Mouse (Mus musculus) kidney, adult 2 months (tissue): ENCODE data around the gene Itpk1.

Experiments
- CTCF ChIP-seq: fragments of 200-500 bp; conservative IDR thresholded peaks from 2 replicates; pipeline ENCODE4 v1.5.1; 2011; ENCODE audit warnings: low read depth, mild to moderate bottlenecking, control low read depth, low read length, moderate library complexity, mixed read lengths; ENCODE audit not compliant: insufficient read depth, insufficient read length
- POLR2A ChIP-seq: fragments of 200-500 bp; IDR thresholded peaks from one replicate; pipeline ENCODE4 v1.6.1; 2011; ENCODE audit warnings: low read depth, low read length, control low read depth

- no peak for TF ChIP-seq CTCF
- no peak for TF ChIP-seq POLR2A
Observed at GRCm38 (mm10) chr12:102698089-102698684, 6.5 kb downstream of the Itpk1 start.
